Mouse (Mus musculus) hindbrain, embryonic 12.5 days (tissue): ENCODE measurements at regions not wholly inside any gene's neighbourhood (a gene's known extent, or its start where the extent isn't known, plus 50 kb on each side); places are given as distances from the start of the nearest gene placed in this dataset.
"Not testable (repeated sequence)": the region's sequence is repeated elsewhere in the genome, so short reads cannot be mapped to it uniquely, and the experiment has no call there.

Experiments
- ATAC-seq: fragments of 200-750 bp; cut with Nextera tagmentation; 2 replicates; pipeline ENCODE4 v1.8.0; 2017; ENCODE audit warnings: moderate TSS enrichment; ENCODE audit not compliant: low FRiP score
- H3K27ac ChIP-seq: fragments of 300-500 bp; sonication (generic); 2 replicates; pipeline ENCODE4 v1.5.1; 2016; ENCODE audit warnings: mild to moderate bottlenecking
- H3K27me3 ChIP-seq: fragments of 300-500 bp; sonication (generic); 2 replicates; pipeline ENCODE4 v1.6.1; 2016; ENCODE audit warnings: mild to moderate bottlenecking
- H3K36me3 ChIP-seq: fragments of 300-500 bp; sonication (generic); 2 replicates; pipeline ENCODE4 v1.6.1; 2016; ENCODE audit warnings: mild to moderate bottlenecking
- H3K4me1 ChIP-seq: fragments of 300-500 bp; sonication (generic); 2 replicates; pipeline ENCODE4 v1.6.1; 2016
- H3K4me2 ChIP-seq: fragments of 300-500 bp; sonication (generic); replicated peaks from 2 replicates; pipeline ENCODE4 v1.6.1; 2016; ENCODE audit warnings: mild to moderate bottlenecking
- H3K4me3 ChIP-seq: fragments of 300-500 bp; sonication (generic); 2 replicates; pipeline ENCODE4 v1.5.1; 2016; ENCODE audit warnings: mild to moderate bottlenecking
- H3K9ac ChIP-seq: fragments of 300-500 bp; sonication (generic); 2 replicates; pipeline ENCODE4 v1.6.1; 2016; ENCODE audit warnings: mild to moderate bottlenecking, moderate library complexity
- H3K9me3 ChIP-seq: fragments of 300-500 bp; sonication (generic); replicated peaks from 2 replicates; pipeline ENCODE4 v1.6.1; 2016; ENCODE audit warnings: mild to moderate bottlenecking
- WGBS: fragments of 180-500 bp; shearing (Covaris S2); methylation state at CpG from one replicate; pipeline ENCODE4 v1.1.7; 2016; 5-methylcytosine and 5-hydroxymethylcytosine counted together

DNA sequence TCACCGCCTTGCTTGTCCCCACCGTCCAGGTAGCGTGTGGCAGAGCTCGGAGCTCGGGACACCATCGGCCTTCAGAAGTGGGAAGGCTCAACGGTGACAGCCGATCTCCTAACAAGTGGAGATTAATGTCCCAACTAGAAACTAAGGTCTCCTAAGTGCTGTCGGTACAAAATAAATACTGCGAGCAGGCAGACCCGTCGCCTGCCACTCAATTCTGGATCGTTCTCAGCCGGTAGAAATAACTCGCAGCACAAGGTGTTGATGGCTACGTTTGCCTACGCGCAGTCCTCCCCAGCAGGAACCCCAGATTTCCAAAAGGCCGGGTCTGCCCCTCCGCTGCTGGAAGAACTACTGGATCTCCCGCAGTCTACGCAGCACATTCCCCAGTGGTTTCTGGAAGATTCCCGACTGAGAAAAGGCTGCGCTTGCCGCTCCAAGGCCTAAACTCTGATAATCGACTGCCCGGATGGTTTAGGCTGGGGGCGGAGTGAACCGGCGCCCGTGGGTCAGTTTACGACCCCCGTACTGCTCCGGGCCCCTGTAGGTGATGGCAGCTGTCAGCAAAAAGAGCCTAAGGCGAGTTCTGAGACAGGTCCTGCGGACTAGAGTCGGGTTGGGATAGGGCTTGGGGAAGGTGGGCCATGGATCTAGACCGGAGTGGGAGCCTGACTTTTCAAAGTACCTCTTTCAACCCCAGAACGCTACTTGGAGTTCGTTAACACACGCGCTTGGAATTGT lies 85.7 kb downstream of the Nr2f2 start:
- H3K4me2 ChIP-seq = peak overlapping the region; percentile 51
- no peaks in the 10 kb centered on the region for H3K9me3 ChIP-seq
- H3K27me3 ChIP-seq = peaks cover 84% of the 10 kb centered on the region
- H3K9ac ChIP-seq = peak overlapping the region; percentile 18; the same call in 1 of the 2 replicates
- H3K4me3 ChIP-seq = peak overlapping the region; percentile 20
- under 1% methylated on average over 42 of the region's 42 CpGs for WGBS
- no peak overlapping the region for H3K27ac ChIP-seq
- peak; percentile 55; the same call in 1 of the 2 replicates for ATAC-seq
- peaks cover 24% of the 10 kb centered on the region for H3K4me1 ChIP-seq
- H3K36me3 ChIP-seq = no peaks in the 10 kb centered on the region

DNA sequence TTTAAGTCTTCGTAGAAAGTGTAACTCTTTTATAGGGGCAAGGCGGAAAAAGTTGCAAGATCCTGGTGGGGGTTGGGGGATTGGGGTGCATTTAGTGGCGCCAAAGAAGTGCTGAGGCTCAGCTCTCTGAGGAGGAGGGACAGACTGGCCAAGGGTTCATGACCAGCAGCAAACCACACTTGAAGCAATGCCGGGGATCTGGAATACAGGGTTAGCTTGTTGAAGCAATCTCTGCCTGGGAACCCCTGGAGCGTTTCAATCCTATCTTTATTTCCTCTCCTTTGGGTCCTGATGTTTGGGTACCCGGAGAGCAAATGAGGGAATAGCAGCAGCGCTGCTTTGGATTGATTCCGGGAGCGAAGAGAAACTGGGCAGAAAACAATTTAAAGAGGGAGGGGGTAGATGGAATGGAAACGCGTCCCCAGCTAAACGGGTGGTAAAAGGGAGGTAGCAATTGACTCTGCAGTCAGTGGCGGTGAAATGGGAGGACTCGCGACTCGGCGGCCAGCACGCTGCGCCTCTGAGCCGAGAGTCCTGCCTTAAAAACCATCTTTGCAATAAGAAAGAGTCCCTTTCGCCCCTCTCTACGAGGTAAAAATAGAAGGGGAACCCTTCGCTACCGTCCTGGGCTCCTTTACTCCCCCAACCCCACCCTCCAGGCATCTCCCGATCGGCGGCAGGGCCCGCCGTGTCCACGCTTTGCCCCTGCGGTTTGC lies 86.5 kb downstream of the Nr2f2 start:
- Histone ChIP-seq H3K36me3 (no peaks in the 10 kb centered on the region), H3K9ac (0 out of 2 replicates have a peak overlapping the region, but pooled peaks have one; percentile 8), H3K4me2 (peak overlapping the region; percentile 51), H3K4me3 (peak overlapping the region; percentile 20), H3K4me1 (peaks cover 24% of the 10 kb centered on the region), H3K27me3 (peaks cover 78% of the 10 kb centered on the region), H3K27ac (no peak overlapping the region), H3K9me3 (no peaks in the 10 kb centered on the region)
- ATAC-seq = no peak
- WGBS = 1% methylated on average over 31 of the region's 31 CpGs

DNA sequence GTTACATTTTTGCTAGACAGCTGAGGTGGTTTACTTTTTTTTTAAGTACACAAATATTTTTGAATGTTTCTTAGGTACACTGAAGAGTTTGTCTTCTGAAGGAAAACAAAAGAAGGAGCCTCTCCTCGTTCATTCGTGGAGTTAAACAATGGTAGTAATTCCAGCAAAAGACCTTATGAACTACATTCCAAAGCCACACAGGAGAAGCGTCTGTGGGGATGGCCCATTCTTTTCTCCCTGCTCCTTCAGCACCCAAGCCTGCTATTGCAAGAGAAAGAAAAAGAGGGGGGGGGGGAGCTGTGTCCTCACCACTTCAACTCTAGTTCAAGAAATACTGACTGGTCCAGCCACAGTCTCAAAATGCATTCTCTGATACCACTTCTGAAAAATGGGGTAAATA lies 87.4 kb downstream of the Nr2f2 start:
- Histone ChIP-seq H3K27me3 (peaks cover 68% of the 10 kb centered on the region), H3K4me3 (no peak overlapping the region), H3K9me3 (no peaks in the 10 kb centered on the region), H3K4me2 (no peak overlapping the region), H3K9ac (no peak overlapping the region), H3K27ac (no peak overlapping the region), H3K36me3 (no peaks in the 10 kb centered on the region), H3K4me1 (peaks cover 24% of the 10 kb centered on the region)
- 5% methylated on average over 3 of the region's 3 CpGs for WGBS
- no peak for ATAC-seq

DNA sequence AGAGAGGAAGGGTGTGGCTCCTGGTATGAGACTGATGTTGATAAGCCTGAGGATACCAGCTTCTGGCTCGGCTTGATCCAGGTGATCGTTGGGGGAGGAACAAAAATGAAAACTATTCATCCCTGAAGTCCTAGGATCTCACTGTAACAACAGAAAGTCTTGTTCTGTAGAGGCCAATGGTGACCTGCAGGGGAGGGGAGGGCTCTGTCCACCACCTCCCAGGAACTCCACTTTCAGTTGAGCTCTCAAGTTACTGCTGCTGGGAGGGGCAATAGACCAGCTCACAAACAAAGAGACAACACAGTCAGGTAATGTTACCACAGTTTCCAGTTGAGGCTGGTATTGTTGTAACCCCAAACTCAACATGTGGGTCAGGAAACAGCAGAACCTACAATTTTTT lies 90.5 kb downstream of the Nr2f2 start:
- no peak for ATAC-seq

DNA sequence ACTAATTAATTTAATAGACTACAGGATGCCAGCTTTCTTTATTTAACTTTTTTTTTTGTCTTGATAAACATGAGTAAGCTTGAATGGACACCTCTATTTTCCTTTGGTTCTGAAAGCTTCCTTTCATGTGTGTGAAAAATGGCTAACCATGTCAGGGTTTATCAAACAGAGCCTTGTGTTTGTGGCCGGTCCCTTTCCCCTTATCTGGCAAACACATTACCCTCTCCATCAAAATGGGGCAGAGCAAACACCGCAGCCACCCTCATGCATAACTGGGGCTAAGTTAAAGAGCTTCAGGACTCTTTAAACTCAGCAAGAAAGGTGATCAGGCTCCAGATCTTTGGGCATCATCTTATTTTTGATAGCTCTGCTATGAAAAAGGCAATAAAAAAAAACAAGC lies 92.2 kb downstream of the Nr2f2 start:
- Histone ChIP-seq H3K4me3 (no peak overlapping the region), H3K4me1 (no peaks in the 10 kb centered on the region), H3K27ac (no peak overlapping the region), H3K9me3 (no peaks in the 10 kb centered on the region), H3K27me3 (peaks cover 25% of the 10 kb centered on the region), H3K36me3 (no peaks in the 10 kb centered on the region), H3K4me2 (no peak overlapping the region), H3K9ac (no peak overlapping the region)
- ATAC-seq = no peak
- WGBS = 54% methylated on average over 2 of the region's 2 CpGs

More for the DNA sequence above, 90.5 kb downstream of the Nr2f2 start:
- Histone ChIP-seq H3K36me3 (no peaks in the 10 kb centered on the region), H3K4me1 (peaks cover 13% of the 10 kb centered on the region), H3K27me3 (peaks cover 37% of the 10 kb centered on the region), H3K4me2 (no peak overlapping the region), H3K9me3 (no peaks in the 10 kb centered on the region), H3K4me3 (no peak overlapping the region), H3K27ac (no peak overlapping the region), H3K9ac (no peak overlapping the region)
- 75% methylated on average over 2 of the region's 2 CpGs for WGBS

DNA sequence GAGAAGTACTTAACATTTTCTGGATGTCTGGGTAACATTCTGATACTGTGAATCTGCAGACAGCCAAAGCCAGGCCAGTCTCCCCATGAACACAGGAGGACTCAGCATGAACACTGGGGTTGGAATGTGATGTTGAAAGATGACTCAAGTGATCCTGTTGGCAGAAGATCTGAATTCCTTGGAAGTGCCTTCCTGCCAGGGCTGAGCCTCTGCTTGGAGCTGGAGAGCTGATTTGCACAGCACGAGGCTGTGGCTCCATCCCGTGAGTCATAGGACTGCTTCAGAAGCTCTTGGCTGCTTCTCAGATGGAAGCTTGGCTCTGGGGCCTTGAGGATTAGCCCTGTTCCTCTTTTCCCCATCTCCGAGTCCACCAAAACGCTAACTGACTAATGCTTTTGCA lies 99.5 kb downstream of the Nr2f2 start:
- ATAC-seq = no peak
- Histone ChIP-seq H3K27me3 (0 out of 2 replicates have a peak, but pooled peaks cover 4% of the 10 kb centered on the region), H3K27ac (no peak overlapping the region), H3K9ac (no peak overlapping the region), H3K36me3 (no peaks in the 10 kb centered on the region), H3K9me3 (no peaks in the 10 kb centered on the region), H3K4me2 (no peak overlapping the region), H3K4me3 (no peak overlapping the region), H3K4me1 (no peaks in the 10 kb centered on the region)
- 60% methylated on average over 4 of the region's 4 CpGs for WGBS

DNA sequence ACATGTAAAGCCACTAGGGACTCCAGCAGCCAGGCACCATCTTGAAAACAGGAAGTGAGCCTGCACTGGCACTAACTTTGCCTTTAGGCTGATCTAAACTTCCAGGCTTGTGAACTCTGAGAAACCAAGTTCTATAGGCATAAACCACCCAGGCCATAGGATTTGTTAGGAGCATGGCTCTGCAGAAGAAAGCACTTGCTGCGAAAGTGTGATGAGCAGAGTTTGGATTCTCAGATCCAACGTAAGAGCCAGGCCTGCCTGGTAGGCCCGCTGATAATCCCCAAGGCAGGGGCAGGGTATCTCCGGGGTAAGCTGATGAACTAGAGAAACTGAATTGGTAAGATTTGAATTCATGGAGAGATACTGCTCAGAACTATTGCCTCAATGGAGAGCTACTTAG lies 109.7 kb downstream of the Nr2f2 start:
- H3K27ac ChIP-seq = no peak overlapping the region
- no peaks in the 10 kb centered on the region for H3K4me1 ChIP-seq
- H3K27me3 ChIP-seq = no peaks in the 10 kb centered on the region
- no peak for ATAC-seq
- 96% methylated on average over 4 of the region's 4 CpGs for WGBS
- H3K36me3 ChIP-seq = no peaks in the 10 kb centered on the region
- no peak overlapping the region for H3K9ac ChIP-seq
- no peak overlapping the region for H3K4me3 ChIP-seq
- H3K4me2 ChIP-seq = no peak overlapping the region
- no peaks in the 10 kb centered on the region for H3K9me3 ChIP-seq

DNA sequence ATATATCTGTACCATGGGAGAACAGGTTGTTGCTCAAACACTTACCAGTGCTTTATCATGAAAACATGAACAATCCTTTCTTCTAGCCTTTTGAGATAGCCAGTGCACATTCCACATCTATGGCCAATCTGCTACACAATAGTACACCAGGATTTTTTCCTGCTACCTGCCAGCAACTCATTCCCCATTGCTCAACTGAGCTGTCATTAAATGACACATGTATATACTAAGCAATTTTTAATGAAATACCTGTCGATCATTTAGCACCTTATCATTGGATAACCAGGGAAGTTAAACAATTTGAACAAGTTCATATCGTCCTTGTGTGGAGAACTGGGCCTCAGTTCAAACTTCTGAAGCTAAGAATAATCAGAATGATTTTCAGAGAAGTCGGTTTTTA lies 111.5 kb downstream of the Nr2f2 start:
- no peaks in the 10 kb centered on the region for H3K27me3 ChIP-seq
- H3K4me1 ChIP-seq = no peaks in the 10 kb centered on the region
- 87% methylated on average over 3 of the region's 3 CpGs for WGBS
- no peak overlapping the region for H3K4me3 ChIP-seq
- no peak overlapping the region for H3K27ac ChIP-seq
- H3K36me3 ChIP-seq = no peaks in the 10 kb centered on the region
- no peaks in the 10 kb centered on the region for H3K9me3 ChIP-seq
- no peak overlapping the region for H3K4me2 ChIP-seq
- H3K9ac ChIP-seq = no peak overlapping the region
- ATAC-seq = no peak

DNA sequence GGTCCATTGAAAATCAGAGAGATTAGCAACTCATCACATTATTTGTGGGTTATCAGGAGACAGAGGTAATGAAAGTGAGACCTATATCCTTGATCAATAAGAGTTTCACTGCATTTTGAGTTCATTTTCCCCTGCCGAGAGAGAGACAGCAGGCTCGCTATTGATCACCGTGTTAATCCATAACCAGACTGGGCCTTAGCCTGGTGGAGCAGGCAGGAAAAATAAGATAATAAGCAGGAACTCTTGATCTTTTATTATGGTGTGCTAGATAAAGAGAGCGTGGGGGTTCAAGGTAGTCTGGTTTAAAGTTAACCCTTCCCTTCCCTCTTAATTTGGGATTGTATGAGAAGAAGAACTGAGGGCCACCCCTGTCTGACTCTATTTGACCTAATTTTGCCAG lies 113.3 kb downstream of the Nr2f2 start:
- 83% methylated on average over 4 of the region's 4 CpGs for WGBS
- Histone ChIP-seq H3K9me3 (no peaks in the 10 kb centered on the region), H3K4me3 (no peak overlapping the region), H3K9ac (no peak overlapping the region), H3K36me3 (no peaks in the 10 kb centered on the region), H3K27me3 (no peaks in the 10 kb centered on the region), H3K4me1 (no peaks in the 10 kb centered on the region), H3K27ac (no peak overlapping the region), H3K4me2 (no peak overlapping the region)
- ATAC-seq = no peak

DNA sequence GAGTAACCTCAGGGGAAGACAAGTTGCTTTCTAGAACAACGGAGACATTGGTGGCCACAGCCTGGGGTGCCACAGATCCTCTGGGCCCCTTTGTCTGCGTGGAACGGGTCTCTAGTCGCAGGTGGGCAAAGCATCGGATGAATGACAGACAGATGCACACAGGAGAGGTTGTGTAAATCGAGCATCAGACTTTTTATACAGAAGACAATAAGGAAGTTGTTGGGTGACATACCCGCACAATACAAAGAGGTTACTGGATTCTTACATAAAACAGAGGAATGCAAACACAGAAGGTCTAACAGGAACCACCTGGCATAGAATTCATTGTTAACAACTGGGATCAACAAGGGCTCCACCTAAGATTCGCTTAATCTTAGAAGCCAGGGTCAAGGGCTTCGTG lies 127.5 kb downstream of the Nr2f2 start:
- 91% methylated on average over 9 of the region's 9 CpGs for WGBS
- H3K9me3 ChIP-seq, H3K36me3 ChIP-seq, H3K4me2 ChIP-seq, H3K4me1 ChIP-seq, H3K4me3 ChIP-seq, H3K27me3 ChIP-seq, H3K9ac ChIP-seq, ATAC-seq, H3K27ac ChIP-seq: not testable (repeated sequence)

DNA sequence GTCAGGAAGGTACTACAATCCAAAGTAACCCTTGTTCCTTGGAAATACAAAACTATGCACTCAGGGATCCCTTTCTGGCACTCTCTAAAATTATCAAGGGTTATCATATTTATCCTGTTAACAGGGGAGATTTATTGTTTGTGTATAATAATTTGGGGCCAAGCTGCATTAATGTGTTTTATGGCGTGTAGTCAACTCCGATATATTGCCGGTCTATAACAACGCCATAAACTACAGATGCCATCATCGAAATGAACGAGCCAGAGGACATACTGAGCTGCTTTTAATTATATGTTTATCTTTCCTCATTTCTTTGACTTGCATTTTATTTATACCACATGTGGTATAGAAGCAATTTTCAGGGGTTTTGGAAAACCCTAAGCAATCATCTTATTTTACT lies 147.2 kb downstream of the Nr2f2 start:
- Histone ChIP-seq H3K9me3 (no peaks in the 10 kb centered on the region), H3K27me3 (no peaks in the 10 kb centered on the region), H3K9ac (no peak overlapping the region), H3K4me2 (no peak overlapping the region), H3K36me3 (no peaks in the 10 kb centered on the region), H3K27ac (no peak overlapping the region), H3K4me3 (no peak overlapping the region), H3K4me1 (no peaks in the 10 kb centered on the region)
- ATAC-seq = no peak
- WGBS = 88% methylated on average over 6 of the region's 6 CpGs

DNA sequence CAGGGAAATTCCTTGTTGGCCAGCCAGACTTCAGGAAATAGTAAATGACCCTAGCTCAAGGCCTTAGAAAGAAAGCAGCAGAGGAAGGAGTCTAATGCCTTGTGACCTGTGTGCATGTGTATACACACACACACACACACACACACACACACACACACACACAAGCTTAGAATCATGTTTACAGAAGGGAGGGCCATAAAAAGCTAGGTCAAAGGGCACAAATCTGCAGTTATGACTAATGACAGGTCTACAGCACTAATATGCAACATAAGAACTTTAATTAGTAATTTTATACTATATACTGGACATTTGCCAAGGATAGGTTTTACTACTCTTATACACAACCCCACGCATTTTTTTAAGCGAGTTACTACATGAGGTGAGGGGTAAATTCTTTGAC lies 149.4 kb downstream of the Nr2f2 start:
- Histone ChIP-seq H3K9ac (no peak overlapping the region), H3K27ac (no peak overlapping the region), H3K36me3 (no peaks in the 10 kb centered on the region), H3K4me3 (no peak overlapping the region), H3K4me2 (no peak overlapping the region), H3K27me3 (no peaks in the 10 kb centered on the region), H3K9me3 (no peaks in the 10 kb centered on the region), H3K4me1 (no peaks in the 10 kb centered on the region)
- WGBS = 89% methylated on average over 2 of the region's 2 CpGs
- ATAC-seq = no peak
